Mouse (Mus musculus) leukemia stem cell, adult 10-12 weeks (primary cell): ENCODE measurements around the gene Ddt. TPM values are rescaled to one million over a fixed set of nuclear protein-coding genes. Genes with fewer than 3 reads are reported as not detected.

Experiments
- polyA plus RNA-seq: library from polyadenylated mRNA; stranded (reverse); fragments of >175 nt; gene quantifications from 2 replicates; pipeline ENCODE4 v1.2.3, GENCODE M21; 2012; ENCODE audit warnings: low replicate concordance

The Ddt gene
- 6.1 and 31.5 TPM in 2 replicates for polyA plus RNA-seq

DNA sequence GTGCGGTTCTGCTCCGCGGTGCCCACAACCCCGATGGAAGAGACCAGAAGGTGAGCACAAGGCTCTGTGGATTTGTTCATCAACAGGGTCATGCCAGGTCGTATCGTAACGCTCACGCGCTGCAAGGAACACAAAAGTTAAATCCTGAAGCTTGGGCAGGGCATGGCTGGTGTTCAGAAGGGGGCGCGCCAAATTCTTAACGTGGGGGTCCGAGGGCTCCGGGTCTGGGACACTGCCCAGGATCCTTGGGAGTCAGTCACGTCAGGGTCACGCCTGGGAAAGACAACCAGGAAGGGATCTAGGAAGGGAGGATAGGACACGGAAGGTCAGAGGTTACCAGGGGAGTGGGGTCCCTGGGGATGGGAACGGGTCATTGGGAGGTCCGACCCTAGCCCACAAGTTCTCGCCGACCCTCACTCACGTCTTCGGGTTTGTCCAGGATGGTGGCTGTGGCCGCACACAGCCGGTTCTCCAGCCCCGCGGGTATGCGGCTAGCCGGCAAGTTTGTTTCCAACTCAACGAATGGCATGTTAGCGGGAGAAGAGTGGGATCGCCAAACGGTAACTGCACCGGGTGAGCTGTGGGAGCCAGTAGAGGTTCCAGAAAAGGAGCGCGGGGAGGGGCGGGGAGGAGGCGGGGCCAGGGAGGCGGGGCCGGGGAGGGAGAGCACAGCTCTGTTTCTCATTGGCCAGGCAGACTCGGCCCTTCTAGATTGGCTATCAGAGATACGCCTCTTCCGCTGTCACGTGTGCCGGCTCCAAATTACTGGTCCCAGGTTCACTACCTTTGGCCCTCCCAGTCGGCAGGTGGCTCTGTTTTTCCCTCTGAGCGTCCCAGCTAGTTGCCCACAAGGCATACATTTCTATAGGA is at the start of gene Ddt:
Gene Ddt, minus strand, starts transcription at position 620 of the 870 bp plus-strand sequence.

GRCm38 (mm10) chr10:75822443-75822842 is 49.2 kb upstream of the Ddt start, which contains the start of gene Gstt4:
Gene Gstt4 (minus strand): TSS chr10:75822543.

DNA sequence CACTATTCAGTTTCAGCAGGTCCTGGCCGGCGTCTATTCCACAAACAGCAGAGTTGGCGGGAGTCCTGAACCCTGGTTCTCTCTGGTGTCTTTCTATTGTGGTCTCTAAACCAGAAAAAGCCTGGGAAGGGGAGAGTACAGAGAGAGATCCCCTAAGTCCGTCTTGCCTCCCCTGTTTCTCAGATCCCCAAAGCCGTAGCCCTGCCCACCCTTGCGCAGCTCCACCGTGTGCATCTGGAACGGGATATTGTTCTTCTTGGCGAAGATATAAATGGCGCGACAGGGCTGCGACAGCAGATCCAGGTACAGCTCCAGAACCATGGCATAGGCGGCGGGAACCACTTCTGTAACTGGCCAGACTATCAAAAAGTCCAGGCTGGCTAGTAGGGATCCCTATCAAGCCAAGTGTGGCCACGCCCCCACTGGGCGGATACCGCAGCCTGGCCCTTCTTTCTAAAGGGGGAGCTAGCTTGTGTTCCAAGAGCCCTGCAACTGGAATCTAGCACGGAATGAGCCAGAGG is 25.0 kb upstream of the Ddt start, which contains the start of gene Gstt1:
Gene Gstt1, minus strand, starts transcription at position 409 of the 521 bp plus-strand sequence.

GRCm38 (mm10) chr10:75780769-75781578 is 7.8 kb upstream of the Ddt start, which contains the start of the genes Gm20441 and Gstt3:
Gene Gm20441 (minus strand): TSS chr10:75780954.
Gene Gstt3 (minus strand): TSS chr10:75781414.

DNA sequence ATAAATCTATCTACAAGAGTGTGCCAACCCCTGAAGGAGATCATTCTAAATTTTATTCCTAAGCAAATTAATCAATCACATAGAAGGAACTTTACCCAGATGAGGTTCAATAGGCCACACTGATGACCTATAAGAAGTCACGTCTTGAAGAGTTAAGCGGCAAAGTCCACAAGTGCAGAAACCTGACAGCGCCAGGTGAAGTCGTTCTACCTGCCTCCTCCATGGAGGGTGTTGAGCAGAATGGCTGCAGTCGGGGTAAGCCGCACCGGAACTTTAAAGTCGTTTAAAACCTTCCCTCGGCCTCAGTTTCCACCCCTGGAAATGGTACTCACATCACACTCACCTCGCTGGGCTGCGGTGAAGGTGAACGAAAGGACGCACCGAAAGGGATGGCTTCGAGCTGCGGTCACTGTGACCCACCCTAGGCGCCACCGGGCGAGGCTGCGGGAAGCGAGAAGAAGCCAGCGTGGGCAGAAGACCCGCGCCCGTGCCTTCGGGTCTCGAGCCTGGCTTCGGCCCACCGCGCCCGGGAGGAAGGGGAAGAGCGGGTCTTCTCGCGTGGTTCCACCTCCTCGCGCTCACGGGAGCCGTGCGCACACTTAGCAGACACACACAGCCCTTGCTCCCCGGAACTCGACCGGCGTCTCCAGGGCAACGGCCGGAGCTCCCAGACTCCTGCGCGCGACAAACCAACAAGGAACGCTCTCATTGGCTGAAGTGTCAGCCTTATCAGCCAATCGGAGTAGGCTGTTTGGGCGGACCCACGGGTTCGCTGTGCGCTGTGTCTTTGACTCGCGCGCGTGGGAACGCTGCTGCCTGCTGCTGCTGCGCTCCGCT is 9.3 kb downstream of the Ddt start, which contains the start of gene Cabin1:
Gene Cabin1, minus strand, starts transcription at position 660 of the 837 bp plus-strand sequence.

Other genes starting within 250 kb of the Ddt start
- gene Lrrc75b, start 213.1 kb downstream of the Ddt start, polyA plus RNA-seq, result 0.03 and 0.17 TPM in 2 replicates
- gene Ggt1, start 211.8 kb downstream of the Ddt start, polyA plus RNA-seq, result 0.38 and 0.40 TPM in 2 replicates
- 2.8 and 5.4 TPM in 2 replicates for gene Ggt5, start 184.1 kb downstream of the Ddt start, polyA plus RNA-seq
- gene Susd2, start 129.4 kb downstream of the Ddt start, polyA plus RNA-seq, result 1.5 and 3.0 TPM in 2 replicates
- 92.4 and 95.9 TPM in 2 replicates for gene Cabin1, start 9.1 kb downstream of the Ddt start, polyA plus RNA-seq
- not detected in 2 replicates for gene Gm20441, start 7.5 kb upstream of the Ddt start, polyA plus RNA-seq
- gene Gstt3, start 8.0 kb upstream of the Ddt start, polyA plus RNA-seq, result 0.27 and 0.55 TPM in 2 replicates
- gene Gstt1, start 25.2 kb upstream of the Ddt start, polyA plus RNA-seq, result 0.18 and 1.6 TPM in 2 replicates
- not detected in 2 replicates for gene Gstt4, start 49.1 kb upstream of the Ddt start, polyA plus RNA-seq
- 3.1 and 4.5 TPM in 2 replicates for gene Gstt2, start 64.0 kb upstream of the Ddt start, polyA plus RNA-seq
- 481 and 626 TPM in 2 replicates for gene Mif, start 86.8 kb upstream of the Ddt start, polyA plus RNA-seq
- gene Derl3, start 120.0 kb upstream of the Ddt start, polyA plus RNA-seq, result 98.4 and 350 TPM in 2 replicates
- 301 and 413 TPM in 2 replicates for gene Smarcb1, start 148.2 kb upstream of the Ddt start, polyA plus RNA-seq
- gene Chchd10, start 159.7 kb upstream of the Ddt start, polyA plus RNA-seq, result 474 and 1,050 TPM in 2 replicates
- gene Mmp11, start 163.1 kb upstream of the Ddt start, polyA plus RNA-seq, result 0.56 and 0.94 TPM in 2 replicates
- gene Gm867, start 167.3 kb upstream of the Ddt start, polyA plus RNA-seq, result 2.3 and 3.0 TPM in 2 replicates
- 1.2 and 1.8 TPM in 2 replicates for gene Vpreb3, start 169.6 kb upstream of the Ddt start, polyA plus RNA-seq
- not detected in 2 replicates for gene Gm5134, start 181.1 kb upstream of the Ddt start, polyA plus RNA-seq